Mouse (Mus musculus) ES-Bruce4 (cell line): ENCODE results near the gene Saa2.
"Not testable (repeated sequence)": the region's sequence is repeated elsewhere in the genome, so short reads cannot be mapped to it uniquely, and the experiment has no call there.

Experiments
- CTCF ChIP-seq: IDR thresholded peaks from one replicate; pipeline ENCODE4 v1.8.1; 2011; ENCODE audit warnings: low read depth, low read length
- POLR2A ChIP-seq: IDR thresholded peaks from one replicate; pipeline ENCODE4 v1.8.1; 2011; ENCODE audit warnings: low read length; ENCODE audit not compliant: insufficient read depth

DNA sequence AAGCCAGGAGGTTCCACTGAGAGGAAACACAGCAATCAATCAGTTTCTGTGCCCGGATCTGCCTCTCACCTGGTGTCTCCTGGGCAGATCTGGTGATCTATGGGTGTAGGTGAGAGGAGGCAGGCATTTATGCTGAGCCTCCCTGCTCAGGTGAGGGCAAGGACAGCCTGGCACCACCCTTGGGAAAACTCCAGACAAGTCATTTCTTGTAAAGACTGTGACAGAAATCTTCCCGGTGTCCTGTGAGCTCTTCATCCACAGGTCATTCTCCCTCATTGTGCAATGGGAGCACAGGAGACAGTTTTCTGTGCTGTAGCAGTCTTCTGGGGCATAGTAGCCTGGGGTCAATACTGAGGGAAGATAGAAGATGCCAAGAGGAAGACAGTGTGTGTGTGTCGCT is 8.7 kb upstream of the Saa2 start, which contains the start of gene Saa1:
- not testable (repeated sequence) for TF ChIP-seq POLR2A, CTCF
